Mouse (Mus musculus) brain, adult 2 months (tissue): ENCODE measurements at regions not wholly inside any gene's neighbourhood (a gene's known extent, or its start where the extent isn't known, plus 50 kb on each side); places are given as distances from the start of the nearest gene placed in this dataset.

ENCODE experiments used
- DNase-seq: peaks from one replicate; pipeline ENCODE4 v3.0.0; 2011; ENCODE audit warnings: low read depth, low spot score

GRCm38 (mm10) chr1:176683146-176683545, 130.7 kb downstream of the Cep170 start:
- DNase-seq: peak; percentile 33

- DNase-seq: peak; percentile 83
Measured at GRCm38 (mm10) chr1:176681971-176682370, 131.9 kb downstream of the Cep170 start.

- DNase-seq: peak; percentile 26
Measured at GRCm38 (mm10) chr1:176675184-176675583, 138.7 kb downstream of the Cep170 start.

GRCm38 (mm10) chr1:176671081-176671480, 142.8 kb downstream of the Cep170 start:
- DNase-seq: no peak

GRCm38 (mm10) chr1:176667552-176668306, 146.1 kb downstream of the Cep170 start:
- peak; percentile 31 for DNase-seq

- peak; percentile 30 for DNase-seq
Measured at GRCm38 (mm10) chr1:176660286-176660685, 153.6 kb downstream of the Cep170 start.

- DNase-seq: no peak
Measured at GRCm38 (mm10) chr1:176658639-176659038, 155.2 kb downstream of the Cep170 start.

- peak; percentile 83 for DNase-seq
Measured at GRCm38 (mm10) chr1:176655487-176656333, 158.2 kb downstream of the Cep170 start.

- no peak for DNase-seq
Measured at GRCm38 (mm10) chr1:176644248-176644647, 169.6 kb downstream of the Cep170 start.

GRCm38 (mm10) chr1:176623171-176623570, 190.7 kb downstream of the Cep170 start:
- DNase-seq: no peak

GRCm38 (mm10) chr1:176622213-176622612, 191.7 kb downstream of the Cep170 start:
- DNase-seq: peak; percentile 53

GRCm38 (mm10) chr1:176621285-176621684, 192.6 kb downstream of the Cep170 start:
- no peak for DNase-seq

GRCm38 (mm10) chr1:176618896-176619295, 195.0 kb downstream of the Cep170 start:
- peak; percentile 67 for DNase-seq

GRCm38 (mm10) chr1:176615673-176616072, 198.2 kb downstream of the Cep170 start:
- no peak for DNase-seq

GRCm38 (mm10) chr1:176594312-176594711, 219.6 kb downstream of the Cep170 start:
- peak; percentile 52 for DNase-seq

- no peak for DNase-seq
Measured at GRCm38 (mm10) chr1:176588144-176588543, 225.7 kb downstream of the Cep170 start.

GRCm38 (mm10) chr1:176573703-176574102, 240.2 kb downstream of the Cep170 start:
- peak; percentile 37 for DNase-seq

- no peak for DNase-seq
Measured at GRCm38 (mm10) chr1:176558457-176559415, 255.1 kb downstream of the Cep170 start.

- DNase-seq: peak; percentile 68
Measured at GRCm38 (mm10) chr1:176534417-176534816, 259.3 kb upstream of the Pld5 start.

GRCm38 (mm10) chr1:176529037-176529436, 253.9 kb upstream of the Pld5 start:
- DNase-seq: no peak

GRCm38 (mm10) chr1:176511467-176511866, 236.4 kb upstream of the Pld5 start:
- no peak for DNase-seq
